Mouse (Mus musculus) adrenal gland, adult 2 months (tissue): ENCODE measurements around the gene Tmem237. TPM values are rescaled to one million over a fixed set of nuclear protein-coding genes. Genes with fewer than 3 reads are reported as not detected.

ENCODE experiments used
- DNase-seq: peaks from one replicate; pipeline ENCODE4 v3.0.0; 2021
- long read RNA-seq: library from polyadenylated mRNA; stranded (forward); transcript quantifications from one replicate; pipeline ENCODE4 v2.0.0, GENCODE M21; 2021
- polyA plus RNA-seq: library from polyadenylated mRNA; depleted of rRNA; stranded (reverse); fragments of >200 nt; gene quantifications from 2 replicates; pipeline ENCODE4 v1.2.3, GENCODE M21; 2012; rRNA removed
- total RNA-seq, 2 experiments: library from RNA; stranded (reverse); gene quantifications; 2 replicates each; pipeline ENCODE4 v1.2.3; 2021

Gene Tmem237
- total RNA-seq (10 to 100 TPM; 18.1 to 25.8 TPM), polyA plus RNA-seq (1.8 and 2.1 TPM in 2 replicates)
- long read RNA-seq, partial matches to known transcripts = 0 of 1 reads
- long read RNA-seq, other reads (novel, unspliced or antisense) = 1 of 1 reads

DNA sequence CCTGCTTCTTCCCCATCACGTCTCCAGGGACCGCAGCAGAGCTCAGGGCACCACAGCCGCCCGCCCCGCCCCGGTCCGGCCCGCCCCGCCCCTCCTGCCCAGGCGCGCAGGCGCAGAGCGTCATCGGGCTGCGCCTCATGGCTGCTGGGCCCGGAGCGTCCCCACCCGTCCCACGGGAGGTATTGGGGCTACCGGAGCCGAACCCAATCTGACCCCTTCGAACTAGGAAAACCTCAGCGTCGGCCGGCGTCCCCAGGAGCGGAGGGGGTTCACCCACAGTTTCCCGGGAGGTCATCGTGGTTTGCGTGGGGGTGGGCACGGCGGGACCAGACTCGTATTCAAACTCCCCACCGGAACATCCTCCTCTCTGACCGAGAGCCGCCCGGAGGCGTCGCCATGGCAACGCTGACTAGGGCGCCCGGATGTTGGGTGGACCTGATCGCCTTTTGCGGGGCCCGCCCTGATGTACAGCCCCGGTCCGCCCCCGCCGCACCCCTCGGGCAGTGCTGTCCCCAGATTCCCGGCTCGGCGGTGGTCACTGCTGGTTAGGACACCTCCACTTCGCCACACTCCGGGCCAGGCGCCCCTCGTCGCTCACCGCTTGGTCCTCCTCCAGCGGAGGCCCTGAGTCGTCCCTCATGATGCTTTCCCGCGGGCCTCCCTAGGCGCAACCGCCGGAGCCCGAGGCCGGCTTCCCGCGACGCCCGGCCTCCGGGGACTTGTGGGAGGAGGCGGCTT is at the start of gene Tmem237:
Gene Tmem237 (minus strand): TSS at position 689 of the 738 bp plus-strand sequence.
- DNase-seq = peak; percentile 94

DNA sequence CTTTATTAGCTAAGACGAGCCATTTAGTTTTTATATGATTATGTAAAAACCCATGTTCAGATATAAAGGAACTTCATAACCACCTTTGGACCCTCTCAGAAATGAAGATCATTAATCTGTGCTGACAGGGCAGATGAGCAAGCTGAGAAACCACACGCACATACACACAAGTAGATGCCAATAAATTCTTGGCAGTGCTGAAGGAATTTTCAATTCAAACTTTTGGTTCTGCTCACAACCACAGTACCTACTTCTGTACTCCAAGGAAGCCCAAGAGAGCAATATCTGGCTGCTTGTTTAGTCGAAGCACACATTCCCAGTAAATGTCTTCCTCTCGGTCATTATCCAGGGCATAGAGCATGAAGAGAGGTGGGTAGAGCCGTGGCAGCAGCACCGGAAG is 49.4 kb upstream of the Tmem237 start:
- DNase-seq = no peak

- DNase-seq = no peak
Observed at GRCm38 (mm10) chr1:59168556-59168955, 48.3 kb upstream of the Tmem237 start.

DNA sequence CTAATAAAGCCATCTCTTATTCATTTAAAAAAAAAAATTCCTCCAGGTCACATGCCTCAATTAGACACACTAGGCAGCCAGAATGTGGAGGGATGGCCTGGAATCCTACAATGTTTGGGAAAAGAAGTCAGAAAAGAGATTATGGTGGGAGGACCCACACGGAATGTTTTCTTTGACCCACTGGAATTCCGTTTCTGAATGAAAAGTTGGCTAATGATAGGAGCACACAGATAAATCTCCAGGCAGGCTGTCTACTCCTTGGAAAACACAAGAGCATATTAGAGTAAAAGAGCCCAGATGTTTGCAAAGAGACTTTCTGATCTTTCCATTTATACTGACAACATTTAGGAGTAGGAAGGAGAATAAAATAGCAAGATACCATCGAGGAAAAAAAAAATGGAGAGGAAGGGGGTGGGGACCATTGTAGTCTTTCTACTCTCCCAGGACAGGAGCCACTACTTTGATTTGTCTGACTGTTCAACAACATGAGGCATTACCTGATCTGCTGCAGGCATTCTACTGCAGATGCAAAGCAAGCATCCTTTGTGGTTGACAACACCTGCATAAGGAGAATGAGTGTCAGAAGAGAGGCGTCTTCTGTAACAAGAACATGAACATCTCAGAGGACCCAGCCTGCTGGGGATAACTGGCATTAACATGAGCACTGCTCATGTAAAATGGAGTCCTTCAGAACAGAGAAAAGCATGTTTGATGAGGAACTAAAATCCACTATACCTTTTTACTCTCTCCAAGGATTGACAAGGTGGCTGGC is 47.6 kb upstream of the Tmem237 start:
- DNase-seq = no peak

DNA sequence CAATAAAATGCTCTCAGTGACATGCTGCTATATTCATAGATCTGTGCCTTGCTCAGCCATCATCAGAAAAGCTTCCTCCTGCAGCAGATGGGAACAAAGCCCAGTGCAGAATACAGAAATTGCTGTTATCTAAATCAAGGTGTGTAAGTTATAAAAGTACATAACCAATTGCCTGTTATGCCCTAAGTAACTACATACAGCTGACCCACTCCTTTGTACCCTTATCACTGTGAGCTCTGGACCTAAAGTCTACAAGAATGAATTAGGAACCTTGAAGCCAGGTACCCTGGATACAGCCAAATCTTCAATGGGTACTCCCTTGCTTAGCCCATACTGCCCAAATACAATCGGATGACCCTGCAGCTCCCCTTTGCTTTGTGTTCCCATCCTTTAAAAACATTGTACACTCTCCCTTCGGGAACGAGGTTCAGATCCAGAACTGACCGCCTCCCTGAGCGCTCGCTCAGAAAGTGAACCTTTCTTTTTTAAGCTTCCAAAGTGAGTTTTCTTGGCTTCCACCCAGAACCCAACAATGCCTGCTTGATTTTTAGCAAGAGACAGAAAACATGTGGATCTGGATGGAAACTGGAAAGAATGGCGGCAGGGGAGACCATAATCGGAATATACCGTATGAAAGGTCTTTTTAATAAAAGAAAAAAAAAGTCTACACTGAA is 46.2 kb upstream of the Tmem237 start:
- DNase-seq = no peak

- no peak for DNase-seq
Observed at GRCm38 (mm10) chr1:59163918-59164317, 43.7 kb upstream of the Tmem237 start.

- peak; percentile 10 for DNase-seq
Observed at GRCm38 (mm10) chr1:59163030-59163461, 42.8 kb upstream of the Tmem237 start, which contains the start of gene Mpp4. TSS of gene Mpp4 (minus strand) at chr1:59163389.

GRCm38 (mm10) chr1:59162309-59163024 is 42.3 kb upstream of the Tmem237 start:
- no peak for DNase-seq

GRCm38 (mm10) chr1:59161396-59161795 is 41.2 kb upstream of the Tmem237 start:
- no peak for DNase-seq

DNA sequence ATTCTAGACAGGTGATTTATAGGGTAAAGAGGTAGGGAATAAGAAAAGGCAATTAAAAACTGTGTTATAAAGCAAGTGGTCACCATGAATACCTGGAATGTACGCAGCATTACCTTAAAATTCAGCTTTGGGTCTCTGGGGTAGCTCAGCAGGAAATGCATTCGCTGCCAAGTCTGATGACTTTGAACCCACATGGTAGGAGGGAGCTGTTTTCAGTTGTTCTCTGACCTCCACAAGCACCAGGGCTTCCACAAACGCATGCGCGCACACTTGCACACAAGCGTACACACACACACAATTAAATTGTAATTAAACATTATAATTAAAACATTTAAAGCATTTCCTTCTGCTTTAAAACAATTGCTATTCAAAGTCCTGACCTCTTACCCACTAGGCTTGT is 40.7 kb upstream of the Tmem237 start:
- no peak for DNase-seq

DNA sequence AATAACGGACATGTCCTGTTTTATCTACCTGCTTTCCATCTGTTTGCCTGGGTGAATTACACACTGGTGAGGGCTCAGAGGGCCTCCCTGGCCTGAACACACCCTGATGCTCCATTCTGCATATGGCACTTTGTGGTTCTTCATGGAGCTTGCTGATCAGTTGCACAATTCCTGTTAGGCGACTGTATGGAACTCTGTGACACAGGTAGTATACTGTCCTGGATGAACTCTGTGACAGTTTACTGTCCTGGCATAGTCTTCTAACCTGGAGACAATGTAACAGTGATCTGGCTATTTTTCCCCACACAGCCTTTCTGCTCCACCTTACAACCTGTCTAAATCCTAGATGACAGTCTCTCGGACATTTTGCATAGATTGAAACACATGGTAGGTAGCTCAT is 38.9 kb upstream of the Tmem237 start:
- DNase-seq = no peak

- DNase-seq = no peak
Observed at GRCm38 (mm10) chr1:59158498-59158897, 38.3 kb upstream of the Tmem237 start.

DNA sequence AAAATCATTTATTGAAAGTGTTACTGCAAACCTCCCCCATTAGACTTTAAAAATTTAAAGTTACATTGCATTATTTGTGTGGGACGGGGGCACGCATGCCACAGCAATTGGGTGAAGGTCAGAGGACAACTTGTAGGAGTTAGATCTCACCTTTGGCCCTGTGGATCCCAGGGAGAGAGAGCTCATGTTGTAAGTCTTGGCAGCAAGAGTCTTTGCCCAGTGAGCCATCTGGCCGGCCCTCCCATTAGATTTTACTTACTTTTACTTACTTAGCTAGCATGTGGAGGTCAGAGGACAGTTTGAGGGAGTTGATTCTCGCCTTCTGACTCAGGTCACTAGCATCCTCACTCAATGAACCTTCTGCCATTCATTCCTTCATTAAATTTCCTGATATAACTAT is 37.6 kb upstream of the Tmem237 start:
- peak; percentile 10 for DNase-seq

DNA sequence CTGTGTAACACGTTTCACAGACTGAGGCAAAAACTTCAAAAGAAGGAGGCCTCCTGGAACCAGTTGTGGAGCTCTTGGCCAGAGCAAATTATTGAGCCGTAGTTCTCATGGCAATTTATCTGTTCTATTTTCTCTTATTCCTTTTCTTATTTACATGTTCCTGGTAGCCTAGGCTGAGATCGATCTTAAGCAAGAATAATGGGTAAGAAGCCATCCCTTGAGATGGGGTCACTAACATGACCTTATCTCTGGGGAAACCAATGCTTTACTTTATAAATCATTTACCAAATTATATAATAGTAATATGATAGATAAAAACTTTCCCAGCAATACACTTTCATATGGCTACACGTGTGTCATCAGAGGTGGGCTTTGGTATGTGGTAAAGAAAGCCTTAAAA is 32.1 kb upstream of the Tmem237 start:
- DNase-seq = no peak

- no peak for DNase-seq
Observed at GRCm38 (mm10) chr1:59150542-59150941, 30.3 kb upstream of the Tmem237 start.

DNA sequence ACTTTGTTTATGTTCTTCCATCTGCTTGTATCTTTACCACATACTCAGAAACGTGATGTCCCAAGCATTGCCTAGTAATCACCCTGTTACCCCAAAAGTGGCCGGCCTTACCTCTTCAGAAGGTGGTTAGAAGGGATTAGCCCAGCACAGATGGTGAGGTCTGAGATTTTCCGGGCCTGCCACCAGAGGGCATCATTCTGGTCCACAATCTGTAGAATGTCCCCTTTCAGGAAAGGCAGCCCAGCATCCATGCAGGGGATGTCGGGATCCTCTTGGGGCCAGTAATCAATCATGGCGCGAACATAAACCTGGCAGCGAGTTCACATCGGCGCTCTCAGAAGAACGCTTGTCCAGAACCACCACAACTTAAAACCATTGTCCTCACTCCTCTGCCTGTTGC is 24.3 kb upstream of the Tmem237 start:
- DNase-seq = peak; percentile 28

- peak; percentile 55 for DNase-seq
Observed at GRCm38 (mm10) chr1:59142809-59143208, 22.6 kb upstream of the Tmem237 start.

DNA sequence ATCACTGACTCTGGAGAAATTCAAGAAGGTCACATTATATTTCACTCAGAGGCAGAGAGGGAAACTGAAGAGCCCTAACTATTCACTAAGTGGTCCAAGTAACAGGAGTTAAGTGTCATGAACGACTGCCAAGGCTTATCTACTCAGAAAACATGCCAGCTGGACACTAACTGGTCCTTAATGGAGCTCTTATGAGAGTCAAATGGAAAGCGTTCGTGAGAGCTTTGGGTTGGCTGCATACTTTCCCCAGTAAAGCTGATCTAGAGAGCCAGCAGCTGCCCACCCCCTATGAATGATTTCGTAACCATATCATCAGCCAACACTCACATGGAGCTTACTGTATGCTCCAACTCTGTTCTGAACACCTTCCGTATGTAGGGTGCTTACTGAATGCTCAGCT is 14.2 kb upstream of the Tmem237 start:
- DNase-seq = no peak

- DNase-seq = no peak
Observed at GRCm38 (mm10) chr1:59128879-59129278, 8.7 kb upstream of the Tmem237 start.

GRCm38 (mm10) chr1:59125558-59125957 is 5.3 kb upstream of the Tmem237 start:
- DNase-seq = no peak

DNA sequence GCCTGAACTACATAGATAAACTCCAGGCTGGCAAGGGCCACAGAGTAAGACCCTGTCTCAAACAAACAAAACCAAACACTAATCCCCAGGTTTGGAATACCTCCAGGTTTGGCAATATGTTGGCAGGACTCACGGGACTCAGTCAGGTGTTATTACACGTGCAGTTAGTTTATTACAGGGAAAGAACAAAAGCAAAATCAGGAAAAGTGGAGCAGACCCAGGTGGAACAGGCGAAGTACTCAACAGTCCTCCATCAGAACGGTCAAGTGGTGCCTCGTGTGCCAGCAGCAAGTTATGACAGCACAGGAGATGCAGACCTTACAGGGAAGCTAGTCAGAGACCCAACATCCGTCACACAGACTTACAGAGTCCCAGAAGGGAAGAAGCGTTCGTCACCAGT is 9.7 kb downstream of the Tmem237 start:
- DNase-seq = no peak

GRCm38 (mm10) chr1:59102071-59102470 is 18.1 kb downstream of the Tmem237 start:
- no peak for DNase-seq
